Mouse (Mus musculus) liver, embryonic 14.5 days (tissue): ENCODE data around the gene Gm5662. TPM values are rescaled to one million over a fixed set of nuclear protein-coding genes. Genes with fewer than 3 reads are reported as not detected.
"Not testable (repeated sequence)": the region's sequence is repeated elsewhere in the genome, so short reads cannot be mapped to it uniquely, and the experiment has no call there.

Source experiments
- ATAC-seq: fragments of 200-750 bp; cut with Nextera tagmentation; 2 replicates; pipeline ENCODE4 v1.8.0; 2017; ENCODE audit warnings: moderate number of reproducible peaks, mild to moderate bottlenecking, moderate library complexity; ENCODE audit not compliant: insufficient read depth
- DNase-seq, 3 experiments: peaks; one replicate each; pipeline ENCODE4 v3.0.0-alpha.2; 2012 to 2013; ENCODE audit warnings: low read depth in 3 of 3, low spot score in 3 of 3
- H3K27ac ChIP-seq: fragments of 300-500 bp; sonication (generic); 2 replicates; pipeline ENCODE4 v1.5.1; 2014; ENCODE audit warnings: moderate library complexity, mild to moderate bottlenecking, control low read depth, inconsistent platforms
- H3K27me3 ChIP-seq: fragments of 300-500 bp; sonication (generic); 2 replicates; pipeline ENCODE4 v1.6.1; 2014; ENCODE audit warnings: mild to moderate bottlenecking, low read length, moderate library complexity; ENCODE audit not compliant: control insufficient read depth, insufficient read depth
- H3K36me3 ChIP-seq: fragments of 300-500 bp; sonication (generic); replicated peaks from 2 replicates; pipeline ENCODE4 v1.6.1; 2014; ENCODE audit warnings: low read depth; ENCODE audit not compliant: control insufficient read depth, insufficient read depth
- H3K4me1 ChIP-seq, 2 experiments: fragments of 200-500 bp in 1 of 2; fragments of 300-500 bp in 1 of 2; sonication (generic) in 1 of 2; replicated peaks; 2 replicates each; pipeline ENCODE4 v1.6.1; 2012 to 2014; ENCODE audit warnings: antibody characterized with exemption in 1 of 2, inconsistent platforms in 1 of 2, low read length in 1 of 2; ENCODE audit not compliant: control insufficient read depth in 2 of 2, insufficient read depth in 2 of 2
- H3K4me2 ChIP-seq: fragments of 300-500 bp; sonication (generic); 2 replicates; pipeline ENCODE4 v1.6.1; 2014; ENCODE audit warnings: low read depth, mild to moderate bottlenecking, control low read depth, moderate library complexity
- H3K4me3 ChIP-seq, 2 experiments: fragments of 200-500 bp in 1 of 2; fragments of 300-500 bp in 1 of 2; sonication (generic) in 1 of 2; 2 replicates each; pipeline ENCODE4 v1.5.1; 2012 to 2014; ENCODE audit warnings: low read depth in 2 of 2, low read length in 2 of 2, mild to moderate bottlenecking in 2 of 2, control low read depth in 1 of 2, inconsistent platforms in 1 of 2, moderate library complexity in 1 of 2; ENCODE audit not compliant: insufficient read depth in 1 of 2
- H3K9ac ChIP-seq: fragments of 300-500 bp; sonication (generic); replicated peaks from 2 replicates; pipeline ENCODE4 v1.6.1; 2014; ENCODE audit warnings: mild to moderate bottlenecking, control low read depth, moderate library complexity
- H3K9me3 ChIP-seq: fragments of 300-500 bp; sonication (generic); 2 replicates; pipeline ENCODE4 v1.6.1; 2016; ENCODE audit warnings: low read length, mixed read lengths; ENCODE audit not compliant: control insufficient read depth
- CTCF ChIP-seq: IDR thresholded peaks from 2 replicates; pipeline ENCODE4 v1.5.1; 2016; ENCODE audit warnings: antibody characterized with exemption, low read depth, control low read depth
- EP300 ChIP-seq: IDR thresholded peaks from 2 replicates; pipeline ENCODE4 v1.6.1; 2016; ENCODE audit warnings: antibody characterized with exemption, low read depth
- WGBS: fragments of 180-500 bp; shearing (Covaris S2); extraction: QIAGEN DNeasy Blood & Tissue Kit; methylation state at CpG from one replicate; pipeline ENCODE4 v1.1.7; 2014; ENCODE audit not compliant: insufficient replicate concordance; 5-methylcytosine and 5-hydroxymethylcytosine counted together
- polyA plus RNA-seq, 2 experiments: library from polyadenylated mRNA; depleted of rRNA in 1 of 2; stranded (reverse) in 1 of 2; unstranded in 1 of 2; fragments of >200 nt; fragmentation: Nextera tagmentation in 1 of 2; extraction: Ambion mirVana in 1 of 2; gene quantifications; 2 replicates each; pipeline versions ENCODE4 v1.2.1 to v1.2.3; 2012 to 2014

Gm5662 gene
- not detected in 2 replicates for polyA plus RNA-seq (2012; rRNA removed)
- polyA plus RNA-seq (2014; fragmentation: Nextera tagmentation; extraction: Ambion mirVana), result not detected in 2 replicates

- H3K4me1 ChIP-seq, H3K27ac ChIP-seq, H3K9ac ChIP-seq, ATAC-seq, H3K4me3 ChIP-seq, H3K36me3 ChIP-seq, H3K4me2 ChIP-seq, H3K9me3 ChIP-seq, DNase-seq, H3K27me3 ChIP-seq: not testable (repeated sequence)
- WGBS, result 61% methylated on average over 5 of the region's 5 CpGs
Measured at GRCm38 (mm10) chr12:88274400-88274799, at the start of gene Gm5662. TSS of gene Gm5662 (minus strand) at chr12:88274500.

- not testable (repeated sequence) for DNase-seq, H3K4me3 ChIP-seq, H3K4me1 ChIP-seq, H3K4me2 ChIP-seq, H3K9ac ChIP-seq, H3K36me3 ChIP-seq, ATAC-seq, H3K27ac ChIP-seq, H3K9me3 ChIP-seq, H3K27me3 ChIP-seq
- 49% methylated on average over 2 of the region's 2 CpGs for WGBS
Measured at GRCm38 (mm10) chr12:88323926-88324325, 49.6 kb upstream of the Gm5662 start, which contains the start of gene Gm5039. TSS of gene Gm5039 (minus strand) at chr12:88324026.

- H3K9ac ChIP-seq, result no peak overlapping the region
- no peaks in the 10 kb centered on the region for H3K9me3 ChIP-seq
- no peaks in the 10 kb centered on the region for H3K4me1 ChIP-seq
- DNase-seq (no peak), ATAC-seq (no peak)
- no peak overlapping the region for H3K27ac ChIP-seq
- H3K4me2 ChIP-seq, result no peak overlapping the region
- WGBS, result 49% methylated on average over 3 of the region's 3 CpGs
- H3K27me3 ChIP-seq, result no peaks in the 10 kb centered on the region
- no peak overlapping the region for H3K4me3 ChIP-seq
- H3K36me3 ChIP-seq, result no peaks in the 10 kb centered on the region
- TF ChIP-seq EP300, result no peak
- no peak for TF ChIP-seq CTCF
Measured at GRCm38 (mm10) chr12:88314556-88314955, 40.3 kb upstream of the Gm5662 start.

GRCm38 (mm10) chr12:88297171-88297570 lies 22.9 kb upstream of the Gm5662 start:
- H3K9ac ChIP-seq, H3K27ac ChIP-seq, H3K27me3 ChIP-seq, DNase-seq, H3K4me1 ChIP-seq, H3K9me3 ChIP-seq, H3K4me2 ChIP-seq, H3K4me3 ChIP-seq, H3K36me3 ChIP-seq, ATAC-seq: not testable (repeated sequence)
- 45% methylated on average over 2 of the region's 2 CpGs for WGBS

GRCm38 (mm10) chr12:88293082-88293481 lies 18.8 kb upstream of the Gm5662 start:
- not testable (repeated sequence) for H3K4me1 ChIP-seq, H3K9me3 ChIP-seq, H3K27ac ChIP-seq, DNase-seq, H3K4me2 ChIP-seq, H3K4me3 ChIP-seq, H3K36me3 ChIP-seq, H3K27me3 ChIP-seq, ATAC-seq, H3K9ac ChIP-seq
- WGBS, result 44% methylated on average over 4 of the region's 4 CpGs

GRCm38 (mm10) chr12:88285224-88285623 lies 10.9 kb upstream of the Gm5662 start:
- H3K4me3 ChIP-seq, H3K4me1 ChIP-seq, H3K27me3 ChIP-seq, H3K27ac ChIP-seq, H3K9me3 ChIP-seq, ATAC-seq, H3K9ac ChIP-seq, H3K36me3 ChIP-seq, DNase-seq, H3K4me2 ChIP-seq: not testable (repeated sequence)
- WGBS, result 77% methylated on average over 4 of the region's 5 CpGs
